Mouse (Mus musculus) CD4-positive, CD25-positive, alpha-beta regulatory T cell, adult 9 weeks (primary cell): ENCODE data around the gene Olfr921. TPM values are rescaled to one million over a fixed set of nuclear protein-coding genes. Genes with fewer than 3 reads are reported as not detected.

ENCODE experiments used
- polyA plus RNA-seq: library from polyadenylated mRNA; unstranded; fragments of 100-300 nt; shearing (Covaris generic); gene quantifications from one replicate; pipeline ENCODE4 v1.2.1, GENCODE M21; 2017

Olfr921 gene
- not detected for polyA plus RNA-seq

DNA sequence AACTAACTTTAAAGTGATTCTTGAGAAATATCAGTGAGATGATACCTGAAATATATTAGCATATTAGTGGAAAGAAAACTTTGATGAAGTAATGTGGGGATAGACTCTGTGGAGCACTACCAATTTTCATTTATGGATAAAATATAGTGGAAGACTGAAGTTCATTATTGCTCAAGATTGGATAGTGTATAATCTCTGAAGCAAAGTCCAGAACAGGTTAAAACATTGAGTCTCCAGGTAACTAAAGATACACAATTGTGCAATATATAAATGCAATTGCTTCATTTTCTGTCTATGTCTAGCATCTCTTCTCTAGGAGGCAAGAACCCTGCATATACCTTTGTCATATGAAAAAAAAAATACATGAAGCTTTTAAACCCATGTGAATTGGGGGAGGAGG is at the start of gene Olfr921:
Gene Olfr921, plus strand, starts transcription at position 301 of the 400 bp plus-strand sequence.

DNA sequence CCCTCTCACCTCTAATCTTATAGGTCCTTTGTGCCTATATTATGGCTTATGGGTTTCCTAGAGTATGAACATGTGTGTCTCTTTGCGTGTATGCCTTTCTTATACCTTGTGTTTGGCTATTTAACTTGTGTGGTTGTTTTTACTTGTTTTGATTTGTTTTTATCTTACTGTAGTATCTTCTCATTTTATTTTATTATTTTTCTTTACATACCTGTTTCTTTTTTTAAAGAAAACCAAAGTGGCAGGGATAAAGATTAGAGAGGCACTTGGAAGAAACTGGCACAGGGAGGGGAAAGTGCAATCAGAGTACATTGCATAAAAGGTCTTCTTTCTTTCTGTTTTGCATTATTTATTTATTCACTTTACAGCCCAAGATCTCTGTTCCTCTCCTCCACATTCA is 20.9 kb upstream of the Olfr921 start, which contains the start of gene Olfr920:
Gene Olfr920, plus strand, starts transcription at position 301 of the 400 bp plus-strand sequence.

DNA sequence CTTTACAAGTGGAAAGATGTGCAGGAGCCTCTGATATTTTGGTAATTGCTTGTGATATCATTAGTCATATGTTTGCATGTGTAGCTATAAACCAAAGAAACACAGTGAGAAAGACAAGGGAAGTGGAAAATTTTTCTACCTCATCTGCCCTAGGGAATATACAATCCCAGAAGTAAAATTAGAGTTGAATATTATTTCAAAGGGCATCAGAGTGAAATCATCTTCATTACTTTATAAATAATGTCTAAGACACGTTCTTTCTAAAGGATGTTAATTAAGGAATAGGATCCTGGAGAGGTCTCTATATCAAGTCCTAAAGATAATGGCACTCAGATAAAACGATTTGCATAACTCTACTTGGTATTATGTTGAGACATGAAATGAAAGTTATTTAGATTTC is 41.4 kb downstream of the Olfr921 start, which contains the start of gene Olfr922:
Gene Olfr922, plus strand, starts transcription at position 301 of the 400 bp plus-strand sequence.

DNA sequence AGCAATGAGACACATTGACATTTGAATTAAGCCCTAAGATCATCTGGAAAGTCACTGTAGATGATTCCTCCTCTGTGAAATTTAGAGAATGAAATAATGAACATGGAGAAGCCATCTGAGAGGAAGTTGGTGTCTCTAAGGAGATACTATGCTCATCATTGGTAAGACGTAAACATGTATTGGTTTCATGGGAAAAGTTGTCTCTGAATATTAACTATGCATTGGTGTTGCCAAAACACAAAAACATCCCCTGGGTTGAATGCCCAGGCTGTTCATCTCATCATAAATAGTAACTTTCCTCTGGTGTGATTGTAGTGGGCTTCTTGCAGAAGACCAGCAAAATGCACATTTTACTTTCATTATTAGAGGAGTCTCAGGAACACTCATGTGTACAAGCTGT is 53.4 kb downstream of the Olfr921 start, which contains the start of gene Olfr923:
Gene Olfr923, plus strand, starts transcription at position 301 of the 400 bp plus-strand sequence.

Other genes starting within 250 kb of the Olfr921 start
- gene Olfr910, start 235.2 kb upstream of the Olfr921 start, polyA plus RNA-seq: not detected
- gene Olfr912, start 192.9 kb upstream of the Olfr921 start, polyA plus RNA-seq: 0.06 TPM
- not detected for gene Olfr913, start 180.3 kb upstream of the Olfr921 start, polyA plus RNA-seq
- gene Olfr914, start 168.0 kb upstream of the Olfr921 start, polyA plus RNA-seq: not detected
- not detected for gene Olfr916, start 113.2 kb upstream of the Olfr921 start, polyA plus RNA-seq
- not detected for gene Olfr917, start 107.2 kb upstream of the Olfr921 start, polyA plus RNA-seq
- not detected for gene Olfr918, start 98.5 kb upstream of the Olfr921 start, polyA plus RNA-seq
- not detected for gene Olfr919, start 69.4 kb upstream of the Olfr921 start, polyA plus RNA-seq
- gene Vwa5a, start 54.8 kb upstream of the Olfr921 start, polyA plus RNA-seq: 44.0 TPM
- 0.16 TPM for gene Olfr920, start 20.8 kb upstream of the Olfr921 start, polyA plus RNA-seq
- not detected for gene Olfr922, start 41.5 kb downstream of the Olfr921 start, polyA plus RNA-seq
- gene Olfr923, start 53.5 kb downstream of the Olfr921 start, polyA plus RNA-seq: not detected
- not detected for gene Olfr924, start 71.4 kb downstream of the Olfr921 start, polyA plus RNA-seq
- gene Olfr26, start 82.0 kb downstream of the Olfr921 start, polyA plus RNA-seq: not detected
- gene Olfr926, start 104.1 kb downstream of the Olfr921 start, polyA plus RNA-seq: not detected
- not detected for gene Olfr930, start 156.7 kb downstream of the Olfr921 start, polyA plus RNA-seq
- gene Olfr933, start 199.2 kb downstream of the Olfr921 start, polyA plus RNA-seq: not detected
- gene Olfr934, start 215.2 kb downstream of the Olfr921 start, polyA plus RNA-seq: not detected
- not detected for gene Olfr935, start 226.6 kb downstream of the Olfr921 start, polyA plus RNA-seq